Mouse (Mus musculus) intestine, postnatal 0 days (tissue): ENCODE data around the gene Rps6. TPM values are rescaled to one million over a fixed set of nuclear protein-coding genes. Genes with fewer than 3 reads are reported as not detected.

Experiments
- ATAC-seq: fragments of 200-750 bp; cut with Nextera tagmentation; 2 replicates; pipeline ENCODE4 v1.8.0; 2017; ENCODE audit warnings: mild to moderate bottlenecking, moderate TSS enrichment, moderate library complexity
- H3K27ac ChIP-seq: fragments of 300-500 bp; sonication (generic); 2 replicates; pipeline ENCODE4 v1.5.1; 2014; ENCODE audit warnings: mild to moderate bottlenecking, low read depth, low read length, moderate library complexity
- H3K27me3 ChIP-seq: fragments of 300-500 bp; sonication (generic); replicated peaks from 2 replicates; pipeline ENCODE4 v1.6.1; 2014; ENCODE audit warnings: low read length, mixed read lengths; ENCODE audit not compliant: control insufficient read depth, insufficient read depth
- H3K36me3 ChIP-seq: fragments of 300-500 bp; sonication (generic); 2 replicates; pipeline ENCODE4 v1.6.1; 2014; ENCODE audit warnings: mild to moderate bottlenecking, moderate library complexity; ENCODE audit not compliant: control insufficient read depth, insufficient read depth
- H3K4me1 ChIP-seq: fragments of 300-500 bp; sonication (generic); replicated peaks from 2 replicates; pipeline ENCODE4 v1.6.1; 2014; ENCODE audit warnings: antibody characterized with exemption, low read length, mixed read lengths; ENCODE audit not compliant: control insufficient read depth, insufficient read depth
- H3K4me2 ChIP-seq: fragments of 300-500 bp; sonication (generic); replicated peaks from 2 replicates; pipeline ENCODE4 v1.6.1; 2014; ENCODE audit warnings: low read depth, mild to moderate bottlenecking, moderate library complexity
- H3K4me3 ChIP-seq: fragments of 300-500 bp; sonication (generic); 2 replicates; pipeline ENCODE4 v1.5.1; 2014; ENCODE audit warnings: low read depth, low read length
- H3K9ac ChIP-seq: fragments of 300-500 bp; sonication (generic); 2 replicates; pipeline ENCODE4 v1.6.1; 2014; ENCODE audit warnings: mild to moderate bottlenecking, low read depth, low read length
- H3K9me3 ChIP-seq: fragments of 300-500 bp; sonication (generic); 2 replicates; pipeline ENCODE4 v1.6.1; 2016; ENCODE audit warnings: mixed run types; ENCODE audit not compliant: control insufficient read depth
- CTCF ChIP-seq: sonication (generic); IDR thresholded peaks from 2 replicates; pipeline ENCODE4 v1.5.1; 2016; ENCODE audit warnings: low read depth, mild to moderate bottlenecking, control low read depth, antibody characterized with exemption, moderate library complexity
- WGBS: fragments of 180-500 bp; shearing (Covaris S2); extraction: QIAGEN DNeasy Blood & Tissue Kit; methylation state at CpG from one replicate; pipeline ENCODE4 v1.1.7; 2014; 5-methylcytosine and 5-hydroxymethylcytosine counted together
- polyA plus RNA-seq: library from polyadenylated mRNA; unstranded; fragments of >200 nt; fragmentation: Nextera tagmentation; extraction: Ambion mirVana; gene quantifications from 2 replicates; pipeline ENCODE4 v1.2.1, GENCODE M21; 2015

Gene Rps6
- polyA plus RNA-seq, 1 experiment from 2014 or later: 389 TPM

GRCm38 (mm10) chr4:86879477-86879876 lies 22.3 kb upstream of the Rps6 start:
- no peak for TF ChIP-seq CTCF
- Histone ChIP-seq H3K4me3 (no peak overlapping the region), H3K9ac (no peak overlapping the region), H3K4me2 (no peak overlapping the region), H3K4me1 (no peaks in the 10 kb centered on the region), H3K27ac (no peak overlapping the region), H3K27me3 (no peaks in the 10 kb centered on the region), H3K9me3 (no peaks in the 10 kb centered on the region), H3K36me3 (no peaks in the 10 kb centered on the region)
- WGBS: 96% methylated on average over 2 of the region's 2 CpGs
- ATAC-seq: no peak

GRCm38 (mm10) chr4:86874146-86874847 lies 17.1 kb upstream of the Rps6 start, which contains the start of gene Acer2:
Acer2 (plus strand) TSS chr4:86874396.
- under 1% methylated on average over 51 of the region's 60 CpGs for WGBS
- peak within 1 kb of the TSS; percentile 100 for H3K4me2 ChIP-seq
- H3K27ac ChIP-seq: no peak within 1 kb of the TSS
- H3K4me1 ChIP-seq: no peaks in the 10 kb centered on the region
- ATAC-seq: peak; percentile 94
- peak; percentile 62 for TF ChIP-seq CTCF
- no peaks in the 10 kb centered on the region for H3K9me3 ChIP-seq
- peak within 1 kb of the TSS; percentile 58 for H3K9ac ChIP-seq
- no peaks in the 10 kb centered on the region for H3K36me3 ChIP-seq
- H3K4me3 ChIP-seq: peak within 1 kb of the TSS; percentile 70
- H3K27me3 ChIP-seq: no peaks in the 10 kb centered on the region

GRCm38 (mm10) chr4:86873072-86873471 lies 15.9 kb upstream of the Rps6 start:
- H3K9ac ChIP-seq: no peak overlapping the region
- ATAC-seq: no peak
- H3K4me2 ChIP-seq: no peak overlapping the region
- no peaks in the 10 kb centered on the region for H3K36me3 ChIP-seq
- H3K4me3 ChIP-seq: no peak overlapping the region
- H3K9me3 ChIP-seq: no peaks in the 10 kb centered on the region
- TF ChIP-seq CTCF: no peak
- WGBS: 55% methylated on average over 4 of the region's 4 CpGs
- no peaks in the 10 kb centered on the region for H3K4me1 ChIP-seq
- H3K27me3 ChIP-seq: no peaks in the 10 kb centered on the region
- no peak overlapping the region for H3K27ac ChIP-seq

- H3K27me3 ChIP-seq: no peaks in the 10 kb centered on the region
- ATAC-seq: no peak
- TF ChIP-seq CTCF: no peak
- no peaks in the 10 kb centered on the region for H3K36me3 ChIP-seq
- H3K9me3 ChIP-seq: no peaks in the 10 kb centered on the region
- H3K4me3 ChIP-seq: no peak overlapping the region
- H3K4me2 ChIP-seq: no peak overlapping the region
- no peak overlapping the region for H3K9ac ChIP-seq
- H3K27ac ChIP-seq: no peak overlapping the region
- H3K4me1 ChIP-seq: no peaks in the 10 kb centered on the region
These were observed 14.8 kb upstream of the Rps6 start for GRCm38 (mm10) chr4:86871988-86872387.

- WGBS: 88% methylated on average over 5 of the region's 5 CpGs
- 0 out of 2 replicates have a peak, but pooled peaks have one; percentile 4 for TF ChIP-seq CTCF
- no peak for ATAC-seq
- no peak overlapping the region for H3K4me3 ChIP-seq
- no peaks in the 10 kb centered on the region for H3K36me3 ChIP-seq
- H3K9me3 ChIP-seq: no peaks in the 10 kb centered on the region
- no peaks in the 10 kb centered on the region for H3K27me3 ChIP-seq
- no peaks in the 10 kb centered on the region for H3K4me1 ChIP-seq
- no peak overlapping the region for H3K9ac ChIP-seq
- H3K4me2 ChIP-seq: no peak overlapping the region
- H3K27ac ChIP-seq: no peak overlapping the region
These were observed 6.9 kb upstream of the Rps6 start for GRCm38 (mm10) chr4:86864087-86864486.

GRCm38 (mm10) chr4:86858070-86858440 lies 843 bp upstream of the Rps6 start:
- Histone ChIP-seq H3K36me3 (peaks cover 18% of the 10 kb centered on the region), H3K27ac (peak overlapping the region; percentile 89), H3K27me3 (no peaks in the 10 kb centered on the region), H3K4me3 (peak overlapping the region; percentile 75), H3K9me3 (no peaks in the 10 kb centered on the region), H3K9ac (peak overlapping the region; percentile 95), H3K4me2 (peak overlapping the region; percentile 72), H3K4me1 (0 out of 2 replicates have a peak, but pooled peaks cover 3% of the 10 kb centered on the region)
- no peak for ATAC-seq
- WGBS: 51% methylated on average over 12 of the region's 12 CpGs
- TF ChIP-seq CTCF: no peak
